Mouse (Mus musculus): ENCODE measurements around the gene Tmem51. TPM values are rescaled to one million over a fixed set of nuclear protein-coding genes. Genes with fewer than 3 reads are reported as not detected.

Gene Tmem51
- total RNA-seq, 1 experiment, result 13.6 TPM

- peak; percentile 69 for DNase-seq (ENCODE audit: low read depth, low spot score)
- no peaks in the 10 kb centered on the region for H3K36me3 ChIP-seq (ENCODE audit: control insufficient read depth, insufficient read depth, low read length, poor library complexity, severe bottlenecking)
- H3K9ac ChIP-seq (ENCODE audit: insufficient read depth, low read depth, low read length, poor library complexity, severe bottlenecking), result 0 out of 2 replicates have a peak within 1 kb of the TSS, but pooled peaks have one; percentile 49
- peak within 1 kb of the TSS; percentile 60 to 68 for H3K4me3 ChIP-seq (ENCODE audit: insufficient read depth in 1 of 2, low read depth in 1 of 2, low read length in 2 of 2, poor library complexity in 1 of 2, severe bottlenecking in 1 of 2)
- TF ChIP-seq ZNF384 (IDR thresholded peaks at IDR 0.05; ENCODE audit: low read depth, low read length) (no peak), MAFK (IDR thresholded peaks at IDR 0.05; ENCODE audit: insufficient read depth, low read depth, low read length) (no peak), CHD2 (IDR thresholded peaks at IDR 0.05; ENCODE audit: low read depth, low read length) (no peak), HCFC1 (IDR thresholded peaks at IDR 0.05; ENCODE audit: borderline replicate concordance, insufficient read depth, low read length) (no peak), ZC3H11A (IDR thresholded peaks at IDR 0.05; ENCODE audit: borderline replicate concordance, low read depth, low read length) (no peak)
- H3K9me3 ChIP-seq (ENCODE audit: control insufficient read depth, insufficient read depth, low read depth, low read length), result no peaks in the 10 kb centered on the region
- H3K4me1 ChIP-seq (ENCODE audit: control insufficient read depth in 2 of 2, insufficient read depth in 2 of 2, low read length in 2 of 2, poor library complexity in 1 of 2), result peaks cover 0 to 13% of the 10 kb centered on the region in 2 experiments; a peak in 2 of 4 replicates
- no peak within 1 kb of the TSS; the same call in 1 of the 2 replicates for H3K27ac ChIP-seq (ENCODE audit: insufficient read depth, low read depth, low read length, poor library complexity, severe bottlenecking)
- in situ Hi-C loops (cut with MboI; ENCODE audit: low sequenced_read_pairs in 2 of 2, unreplicated experiment in 2 of 2), result no loop called here
Observed at GRCm38 (mm10) chr4:142014659-142015608, 69.2 kb downstream of the Tmem51 start, which contains the start of gene Fhad1. Gene Fhad1, minus strand, starts transcription at chr4:142015082.

GRCm38 (mm10) chr4:142011236-142011635, 72.9 kb downstream of the Tmem51 start:
- in situ Hi-C loops (cut with MboI; ENCODE audit: low sequenced_read_pairs in 2 of 2, unreplicated experiment in 2 of 2), result no loop called here
- Histone ChIP-seq H3K4me3 (ENCODE audit: insufficient read depth in 1 of 2, low read depth in 1 of 2, low read length in 2 of 2, poor library complexity in 1 of 2, severe bottlenecking in 1 of 2) (no peak overlapping the region), H3K36me3 (ENCODE audit: control insufficient read depth, insufficient read depth, low read length, poor library complexity, severe bottlenecking) (no peaks in the 10 kb centered on the region), H3K9ac (ENCODE audit: insufficient read depth, low read depth, low read length, poor library complexity, severe bottlenecking) (no peak overlapping the region), H3K27ac (ENCODE audit: insufficient read depth, low read depth, low read length, poor library complexity, severe bottlenecking) (no peak overlapping the region), H3K9me3 (ENCODE audit: control insufficient read depth, insufficient read depth, low read depth, low read length) (no peaks in the 10 kb centered on the region), H3K4me1 (ENCODE audit: control insufficient read depth in 2 of 2, insufficient read depth in 2 of 2, low read length in 2 of 2, poor library complexity in 1 of 2) (peaks cover 0 to 7% of the 10 kb centered on the region in 2 experiments; a peak in 2 of 4 replicates)
- no peak for TF ChIP-seq MAFK (IDR thresholded peaks at IDR 0.05; ENCODE audit: insufficient read depth, low read depth, low read length)
- TF ChIP-seq CHD2 (IDR thresholded peaks at IDR 0.05; ENCODE audit: low read depth, low read length), result no peak
- no peak for TF ChIP-seq HCFC1 (IDR thresholded peaks at IDR 0.05; ENCODE audit: borderline replicate concordance, insufficient read depth, low read length)
- no peak for TF ChIP-seq ZC3H11A (IDR thresholded peaks at IDR 0.05; ENCODE audit: borderline replicate concordance, low read depth, low read length)
- TF ChIP-seq ZNF384 (IDR thresholded peaks at IDR 0.05; ENCODE audit: low read depth, low read length), result no peak
- no peak for DNase-seq (ENCODE audit: low read depth, low spot score)

GRCm38 (mm10) chr4:142010441-142010840, 73.7 kb downstream of the Tmem51 start:
- in situ Hi-C loops (cut with MboI; ENCODE audit: low sequenced_read_pairs in 2 of 2, unreplicated experiment in 2 of 2), result no loop called here
- Histone ChIP-seq H3K36me3 (ENCODE audit: control insufficient read depth, insufficient read depth, low read length, poor library complexity, severe bottlenecking) (no peaks in the 10 kb centered on the region), H3K9ac (ENCODE audit: insufficient read depth, low read depth, low read length, poor library complexity, severe bottlenecking) (no peak overlapping the region), H3K9me3 (ENCODE audit: control insufficient read depth, insufficient read depth, low read depth, low read length) (no peaks in the 10 kb centered on the region), H3K4me1 (ENCODE audit: control insufficient read depth in 2 of 2, insufficient read depth in 2 of 2, low read length in 2 of 2, poor library complexity in 1 of 2) (peaks cover 0 to 5% of the 10 kb centered on the region in 2 experiments; a peak in 2 of 4 replicates), H3K4me3 (ENCODE audit: insufficient read depth in 1 of 2, low read depth in 1 of 2, low read length in 2 of 2, poor library complexity in 1 of 2, severe bottlenecking in 1 of 2) (no peak overlapping the region), H3K27ac (ENCODE audit: insufficient read depth, low read depth, low read length, poor library complexity, severe bottlenecking) (no peak overlapping the region)
- TF ChIP-seq MAFK (IDR thresholded peaks at IDR 0.05; ENCODE audit: insufficient read depth, low read depth, low read length), result no peak
- TF ChIP-seq ZNF384 (IDR thresholded peaks at IDR 0.05; ENCODE audit: low read depth, low read length), result no peak
- TF ChIP-seq CHD2 (IDR thresholded peaks at IDR 0.05; ENCODE audit: low read depth, low read length), result no peak
- no peak for TF ChIP-seq ZC3H11A (IDR thresholded peaks at IDR 0.05; ENCODE audit: borderline replicate concordance, low read depth, low read length)
- no peak for TF ChIP-seq HCFC1 (IDR thresholded peaks at IDR 0.05; ENCODE audit: borderline replicate concordance, insufficient read depth, low read length)
- no peak for DNase-seq (ENCODE audit: low read depth, low spot score)

- Histone ChIP-seq H3K4me1 (ENCODE audit: control insufficient read depth in 2 of 2, insufficient read depth in 2 of 2, low read length in 2 of 2, poor library complexity in 1 of 2) (peaks cover 0 to 2% of the 10 kb centered on the region in 2 experiments; a peak in 1 of 4 replicates), H3K27ac (ENCODE audit: insufficient read depth, low read depth, low read length, poor library complexity, severe bottlenecking) (no peak overlapping the region), H3K9me3 (ENCODE audit: control insufficient read depth, insufficient read depth, low read depth, low read length) (no peaks in the 10 kb centered on the region), H3K9ac (ENCODE audit: insufficient read depth, low read depth, low read length, poor library complexity, severe bottlenecking) (no peak overlapping the region), H3K36me3 (ENCODE audit: control insufficient read depth, insufficient read depth, low read length, poor library complexity, severe bottlenecking) (no peaks in the 10 kb centered on the region), H3K4me3 (ENCODE audit: insufficient read depth in 1 of 2, low read depth in 1 of 2, low read length in 2 of 2, poor library complexity in 1 of 2, severe bottlenecking in 1 of 2) (no peak overlapping the region)
- TF ChIP-seq CHD2 (IDR thresholded peaks at IDR 0.05; ENCODE audit: low read depth, low read length) (no peak), ZC3H11A (IDR thresholded peaks at IDR 0.05; ENCODE audit: borderline replicate concordance, low read depth, low read length) (no peak), MAFK (IDR thresholded peaks at IDR 0.05; ENCODE audit: insufficient read depth, low read depth, low read length) (no peak), ZNF384 (IDR thresholded peaks at IDR 0.05; ENCODE audit: low read depth, low read length) (no peak), HCFC1 (IDR thresholded peaks at IDR 0.05; ENCODE audit: borderline replicate concordance, insufficient read depth, low read length) (no peak)
- DNase-seq (ENCODE audit: low read depth, low spot score), result no peak
- in situ Hi-C loops (cut with MboI; ENCODE audit: low sequenced_read_pairs in 2 of 2, unreplicated experiment in 2 of 2), result loop anchor here in 1 of 2 experiments (10.0 kb wide), 1 partner anchor 87 kb away; no protein-coding TSS in a partner anchor
Observed at GRCm38 (mm10) chr4:142008206-142008605, 75.9 kb downstream of the Tmem51 start.
